Comparison of ENCODE assay signal across 18 mouse cellular contexts in the genomic region with DNA sequence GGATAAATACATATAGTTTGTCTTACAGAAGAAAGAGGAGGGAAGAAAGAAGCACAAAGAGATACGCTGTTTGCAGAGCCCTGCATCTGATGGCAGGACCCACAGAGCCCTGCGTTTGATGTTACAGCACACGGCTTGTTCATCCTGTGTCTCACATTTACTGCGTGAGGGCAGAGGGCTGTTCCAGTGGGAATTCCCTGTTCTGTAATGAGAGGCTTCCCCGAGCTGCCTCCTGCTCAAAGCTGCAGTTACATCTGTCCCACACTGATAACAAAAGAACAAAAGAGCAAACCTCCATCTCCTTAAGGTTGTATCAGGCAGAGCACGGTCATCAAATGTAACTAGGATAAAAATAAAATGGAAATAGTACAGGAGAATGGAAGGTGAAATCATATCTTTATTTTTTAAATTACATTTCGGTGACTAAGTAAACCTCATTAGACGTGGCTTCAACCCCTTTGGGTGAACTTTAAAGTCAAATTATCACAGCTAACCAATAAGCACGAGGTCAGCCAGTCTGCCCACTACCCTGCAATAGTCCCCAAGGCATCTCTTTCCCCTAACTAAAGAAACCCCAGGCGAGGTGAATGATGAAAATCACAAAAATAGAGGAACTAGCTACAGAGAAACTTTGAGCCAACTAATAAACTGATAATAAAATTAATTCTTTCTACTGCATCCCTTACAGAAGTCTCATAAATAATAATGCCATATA.
DNase-seq lines count a peak whose midpoint lies in the region; ATAC-seq lines count a peak whose summit lies in the region.
"Had no signal": no experiment of that assay in that cellular context is flagged by ENCODE, and none has a peak within 500 bp of the region (broad histone marks: within the 10 kb centered on the region; RNA-seq: fewer than 3 reads in every experiment).

No protein-coding gene starts in this region.

- no peak overlapping the region for H3K27ac ChIP-seq in forebrain, embryonic 14.5 days (ENCODE audit: low read depth, low read length)
- H3K27ac ChIP-seq in midbrain, embryonic 10.5 days (replicated peaks), result peak overlapping the region; percentile 70
- no peak overlapping the region for H3K27ac ChIP-seq in heart, embryonic 11.5 days (ENCODE audit: low read depth, low read length)
- H3K27ac ChIP-seq: lung, embryonic 15.5 days had no signal

- H3K9ac ChIP-seq in forebrain, embryonic 14.5 days (ENCODE audit: low read length), result no peak overlapping the region; the same call in 1 of the 2 replicates
- H3K9ac ChIP-seq in heart, embryonic 11.5 days (ENCODE audit: low read depth, low read length), result no peak overlapping the region
- H3K9ac ChIP-seq: heart, embryonic 12.5 days; lung, embryonic 15.5 days had no signal

- ATAC-seq in forebrain, embryonic 14.5 days, result peak; percentile 79
- ATAC-seq in heart, embryonic 11.5 days (replicated peaks; ENCODE audit: insufficient number of reproducible peaks, low FRiP score, low TSS enrichment), result no peak

- peak; percentile 48 for DNase-seq in embryo, embryonic 10 days (ENCODE audit: low spot score)
- DNase-seq in embryo, embryonic 9.5 days (ENCODE audit: extremely low spot score), result no peak
- peak; percentile 56 for DNase-seq in forebrain, embryonic 14.5 days (ENCODE audit: low spot score)
- DNase-seq in midbrain, embryonic 10.5 days (ENCODE audit: low spot score), result no peak
- peak; percentile 51 for DNase-seq in retina, embryonic 14.5 days (ENCODE audit: low spot score)
- DNase-seq in ovary, adult 18-20 months (ENCODE audit: low spot score), result no peak
- DNase-seq in kidney, adult 9 months, result no peak
- DNase-seq: cerebellum, adult 18-20 months; gastrocnemius, postnatal 25 days; heart, postnatal 4 days; kidney, adult 2 months; right cerebral cortex, postnatal 25 days; thymus, adult 2 months had no signal

- no peak overlapping the region for H3K4me2 ChIP-seq in forebrain, embryonic 14.5 days (ENCODE audit: low read length)
- no peak overlapping the region for H3K4me2 ChIP-seq in heart, embryonic 11.5 days
- H3K4me2 ChIP-seq: heart, embryonic 12.5 days; liver, embryonic 11.5 days; lung, embryonic 15.5 days had no signal

- no peaks in the 10 kb centered on the region for H3K36me3 ChIP-seq in forebrain, embryonic 14.5 days (ENCODE audit: control insufficient read depth, insufficient read depth, low read length)
- no peaks in the 10 kb centered on the region for H3K36me3 ChIP-seq in midbrain, embryonic 10.5 days
- H3K36me3 ChIP-seq in heart, embryonic 11.5 days (ENCODE audit: control insufficient read depth, insufficient read depth, low read length), result no peaks in the 10 kb centered on the region
- H3K36me3 ChIP-seq: heart, embryonic 12.5 days; lung, embryonic 15.5 days had no signal

- WGBS in forebrain, embryonic 14.5 days, result 62% methylated on average over 10 of the region's 10 CpGs
- 54% methylated on average over 10 of the region's 10 CpGs for WGBS in midbrain, embryonic 10.5 days
- 38% methylated on average over 10 of the region's 10 CpGs for WGBS in heart, embryonic 11.5 days (ENCODE audit: insufficient replicate concordance)

- no peak overlapping the region for H3K4me3 ChIP-seq in forebrain, embryonic 14.5 days (ENCODE audit: low read depth, low read length)
- H3K4me3 ChIP-seq in midbrain, embryonic 10.5 days, result no peak overlapping the region
- no peak overlapping the region for H3K4me3 ChIP-seq in heart, embryonic 11.5 days (ENCODE audit: low read depth, low read length)
- H3K4me3 ChIP-seq: heart, embryonic 12.5 days; lung, embryonic 15.5 days had no signal

- H3K27me3 ChIP-seq in forebrain, embryonic 14.5 days (replicated peaks; ENCODE audit: control insufficient read depth, insufficient read depth, low read length), result no peaks in the 10 kb centered on the region
- no peaks in the 10 kb centered on the region for H3K27me3 ChIP-seq in midbrain, embryonic 10.5 days (ENCODE audit: low read depth, poor library complexity, severe bottlenecking)
- H3K27me3 ChIP-seq in heart, embryonic 11.5 days (ENCODE audit: control insufficient read depth, insufficient read depth, low read length), result no peaks in the 10 kb centered on the region
- H3K27me3 ChIP-seq: CH12.LX; heart, embryonic 12.5 days; lung, embryonic 15.5 days had no signal

- H3K9me3 ChIP-seq in forebrain, embryonic 14.5 days (replicated peaks; ENCODE audit: control insufficient read depth, low read length), result no peaks in the 10 kb centered on the region
- H3K9me3 ChIP-seq in midbrain, embryonic 10.5 days (replicated peaks), result no peaks in the 10 kb centered on the region
- no peaks in the 10 kb centered on the region for H3K9me3 ChIP-seq in heart, embryonic 11.5 days (replicated peaks; ENCODE audit: control insufficient read depth, low read length)
- H3K9me3 ChIP-seq: heart, embryonic 12.5 days; lung, embryonic 15.5 days had no signal

- H3K4me1 ChIP-seq in forebrain, embryonic 14.5 days (ENCODE audit: control insufficient read depth, insufficient read depth, low read length), result no peaks in the 10 kb centered on the region
- peaks cover 28% of the 10 kb centered on the region for H3K4me1 ChIP-seq in midbrain, embryonic 10.5 days
- no peaks in the 10 kb centered on the region for H3K4me1 ChIP-seq in heart, embryonic 11.5 days (ENCODE audit: control insufficient read depth, insufficient read depth, low read length)

Comparison
In these comparisons a context has a peak if more than half of its experiments do, and no peak if none do; other contexts are left out.
1. DNase-seq: peak in embryo, embryonic 10 days (single experiment), forebrain, embryonic 14.5 days (single experiment) and retina, embryonic 14.5 days (single experiment); none in embryo, embryonic 9.5 days (single experiment), midbrain, embryonic 10.5 days (single experiment), ovary, adult 18-20 months (single experiment) and kidney, adult 9 months (single experiment).